Mouse (Mus musculus): ENCODE results near the gene Gpam. TPM values are rescaled to one million over a fixed set of nuclear protein-coding genes. Genes with fewer than 3 reads are reported as not detected.

Gpam gene
- polyA plus RNA-seq, 1 experiment from 2014 or later = 24.7 TPM

Other genes starting within 250 kb of the Gpam start
- not detected in 2 replicates for gene Tectb, start 53.5 kb upstream of the Gpam start, polyA plus RNA-seq (2015; fragmentation: Nextera tagmentation; extraction: Ambion mirVana)
- gene Gucy2g, start 114.0 kb upstream of the Gpam start, polyA plus RNA-seq (2015; fragmentation: Nextera tagmentation; extraction: Ambion mirVana) = not detected in 2 replicates
- 13.4 and 15.8 TPM in 2 replicates for gene Acsl5, start 124.7 kb upstream of the Gpam start, polyA plus RNA-seq (2015; fragmentation: Nextera tagmentation; extraction: Ambion mirVana)
- 69.8 and 70.4 TPM in 2 replicates for gene Zdhhc6, start 188.8 kb upstream of the Gpam start, polyA plus RNA-seq (2015; fragmentation: Nextera tagmentation; extraction: Ambion mirVana)
- gene Vti1a, start 189.1 kb upstream of the Gpam start, polyA plus RNA-seq (2015; fragmentation: Nextera tagmentation; extraction: Ambion mirVana) = 29.3 and 34.4 TPM in 2 replicates